Mouse (Mus musculus) heart, postnatal 0 days (tissue): ENCODE results near the gene Olfr693. TPM values are rescaled to one million over a fixed set of nuclear protein-coding genes. Genes with fewer than 3 reads are reported as not detected.
"Not testable (repeated sequence)": the region's sequence is repeated elsewhere in the genome, so short reads cannot be mapped to it uniquely, and the experiment has no call there.

Experiments
- ATAC-seq: fragments of 200-750 bp; cut with Nextera tagmentation; 2 replicates; pipeline ENCODE4 v1.8.0; 2017; ENCODE audit warnings: low read depth, moderate number of reproducible peaks, moderate library complexity; ENCODE audit not compliant: insufficient read depth
- DNase-seq: peaks from one replicate; pipeline ENCODE4 v3.0.0-alpha.2; 2016; ENCODE audit warnings: low spot score
- H3K27ac ChIP-seq: fragments of 300-500 bp; sonication (generic); 2 replicates; pipeline ENCODE4 v1.5.1; 2014; ENCODE audit warnings: low read depth, mild to moderate bottlenecking
- H3K27me3 ChIP-seq: fragments of 300-500 bp; sonication (generic); 2 replicates; pipeline ENCODE4 v1.6.1; 2014; ENCODE audit warnings: low read length, mixed read lengths; ENCODE audit not compliant: control insufficient read depth, insufficient read depth
- H3K36me3 ChIP-seq: fragments of 300-500 bp; sonication (generic); replicated peaks from 2 replicates; pipeline ENCODE4 v1.6.1; 2014; ENCODE audit warnings: low read length, mixed read lengths; ENCODE audit not compliant: control insufficient read depth, insufficient read depth
- H3K4me1 ChIP-seq: fragments of 300-500 bp; sonication (generic); 2 replicates; pipeline ENCODE4 v1.6.1; 2014; ENCODE audit warnings: antibody characterized with exemption; ENCODE audit not compliant: control insufficient read depth, insufficient read depth
- H3K4me2 ChIP-seq: fragments of 300-500 bp; sonication (generic); 2 replicates; pipeline ENCODE4 v1.6.1; 2014; ENCODE audit warnings: low read depth, mild to moderate bottlenecking, low read length, moderate library complexity
- H3K4me3 ChIP-seq: fragments of 300-500 bp; sonication (generic); 2 replicates; pipeline ENCODE4 v1.5.1; 2014; ENCODE audit warnings: low read depth, low read length
- H3K9ac ChIP-seq: fragments of 300-500 bp; sonication (generic); replicated peaks from 2 replicates; pipeline ENCODE4 v1.6.1; 2014; ENCODE audit warnings: low read depth, low read length, mixed read lengths
- H3K9me3 ChIP-seq: fragments of 300-500 bp; sonication (generic); replicated peaks from 2 replicates; pipeline ENCODE4 v1.6.1; 2016; ENCODE audit warnings: low read length; ENCODE audit not compliant: control insufficient read depth
- CTCF ChIP-seq: IDR thresholded peaks from 2 replicates; pipeline ENCODE4 v1.5.1; 2016; ENCODE audit warnings: antibody characterized with exemption, control low read depth, low read depth
- EP300 ChIP-seq: IDR thresholded peaks from 2 replicates; pipeline ENCODE4 v1.6.1; 2016; ENCODE audit warnings: antibody characterized with exemption, low read depth
- WGBS: fragments of 180-500 bp; shearing (Covaris S2); extraction: QIAGEN DNeasy Blood & Tissue Kit; methylation state at CpG from one replicate; pipeline ENCODE4 v1.1.7; 2014; 5-methylcytosine and 5-hydroxymethylcytosine counted together
- polyA plus RNA-seq: library from polyadenylated mRNA; unstranded; fragments of >200 nt; fragmentation: Nextera tagmentation; extraction: Ambion mirVana; gene quantifications from 2 replicates; pipeline ENCODE4 v1.2.1, GENCODE M21; 2015
- total RNA-seq: library from RNA; depleted of rRNA; stranded (reverse); fragments of >200 nt; gene quantifications from 2 replicates; pipeline ENCODE4 v1.2.3, GENCODE M21; 2014; ENCODE audit warnings: low replicate concordance; rRNA removed

Gene Olfr693
- total RNA-seq (not detected in 2 replicates), polyA plus RNA-seq (not detected in 2 replicates)

- TF ChIP-seq CTCF (no peak), EP300 (no peak)
- ATAC-seq, result no peak
- no peaks in the 10 kb centered on the region for H3K4me1 ChIP-seq
- H3K27ac ChIP-seq, result no peak within 1 kb of the TSS
- no peaks in the 10 kb centered on the region for H3K36me3 ChIP-seq
- H3K27me3 ChIP-seq, result no peaks in the 10 kb centered on the region
- H3K9me3 ChIP-seq, result no peaks in the 10 kb centered on the region
- DNase-seq, result no peak
- no peak within 1 kb of the TSS for H3K4me2 ChIP-seq
- no peak within 1 kb of the TSS for H3K9ac ChIP-seq
- no peak within 1 kb of the TSS for H3K4me3 ChIP-seq
Measured at GRCm38 (mm10) chr7:106680484-106680883, at the start of gene Olfr693. TSS of gene Olfr693 (minus strand) at chr7:106680584.

- not testable (repeated sequence) for H3K4me2 ChIP-seq, H3K9me3 ChIP-seq, H3K27ac ChIP-seq, H3K4me3 ChIP-seq, ATAC-seq, H3K4me1 ChIP-seq, H3K36me3 ChIP-seq, H3K9ac ChIP-seq, H3K27me3 ChIP-seq, DNase-seq
- WGBS, result 73% methylated on average over 2 of the region's 2 CpGs
Measured at GRCm38 (mm10) chr7:106725654-106726053, 45.3 kb upstream of the Olfr693 start.

DNA sequence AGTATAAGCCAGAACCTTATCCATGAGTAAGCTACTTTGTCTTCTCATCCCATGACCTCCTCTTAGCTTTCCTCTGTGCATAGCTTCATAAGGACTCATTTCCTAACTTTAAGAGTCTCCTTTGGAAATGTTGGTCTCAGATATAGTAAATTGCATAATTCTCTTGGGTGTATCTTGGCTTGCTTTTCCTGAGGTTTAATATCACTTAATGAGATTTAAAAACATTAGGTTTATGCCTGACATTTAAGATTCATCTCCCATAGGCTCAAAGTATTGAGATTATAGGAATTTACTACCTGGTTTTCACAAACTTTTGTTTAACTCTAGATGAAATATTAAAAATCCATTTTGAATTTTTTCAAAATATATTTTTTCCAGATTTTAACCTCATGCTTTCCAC, 35.9 kb upstream of the Olfr693 start, which contains the start of gene Olfr695:
TSS of gene Olfr695 (minus strand) at position 101 of the 400 bp plus-strand sequence.
- Histone ChIP-seq H3K27me3 (no peaks in the 10 kb centered on the region), H3K4me2 (no peak within 1 kb of the TSS), H3K9ac (no peak within 1 kb of the TSS), H3K4me3 (no peak within 1 kb of the TSS), H3K9me3 (no peaks in the 10 kb centered on the region), H3K36me3 (no peaks in the 10 kb centered on the region), H3K27ac (no peak within 1 kb of the TSS), H3K4me1 (no peaks in the 10 kb centered on the region)
- DNase-seq (no peak), ATAC-seq (no peak)
- TF ChIP-seq CTCF (no peak), EP300 (no peak)

- Histone ChIP-seq H3K27me3 (no peaks in the 10 kb centered on the region), H3K9ac (no peak overlapping the region), H3K9me3 (no peaks in the 10 kb centered on the region), H3K4me3 (no peak overlapping the region), H3K27ac (no peak overlapping the region), H3K4me2 (no peak overlapping the region), H3K36me3 (no peaks in the 10 kb centered on the region), H3K4me1 (no peaks in the 10 kb centered on the region)
- ATAC-seq (no peak), DNase-seq (no peak)
- no peak for TF ChIP-seq EP300
- no peak for TF ChIP-seq CTCF
- WGBS, result 72% methylated on average over 6 of the region's 6 CpGs
Measured at GRCm38 (mm10) chr7:106711463-106711862, 31.1 kb upstream of the Olfr693 start.

DNA sequence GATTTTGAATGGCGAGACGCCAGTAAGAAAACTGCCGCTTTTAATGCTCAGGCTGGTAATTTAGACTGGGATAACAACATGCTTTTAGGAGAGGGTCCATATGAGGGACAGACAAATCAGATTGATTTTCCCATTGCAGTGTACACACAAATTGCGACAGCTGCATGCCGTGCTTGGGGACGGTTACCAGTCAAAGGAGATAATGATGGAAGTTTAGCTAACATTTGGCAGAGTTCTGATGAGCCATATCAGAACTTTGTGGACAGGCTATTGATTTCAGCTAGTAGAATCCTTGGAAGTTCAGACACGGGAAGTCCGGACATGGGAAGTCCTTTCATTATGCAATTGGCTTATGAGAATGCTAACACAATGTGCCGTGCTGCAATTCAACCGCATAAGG, 27.3 kb upstream of the Olfr693 start:
- not testable (repeated sequence) for H3K4me2 ChIP-seq, H3K27ac ChIP-seq, H3K36me3 ChIP-seq, H3K27me3 ChIP-seq, H3K4me3 ChIP-seq, DNase-seq, H3K4me1 ChIP-seq, ATAC-seq, H3K9me3 ChIP-seq, H3K9ac ChIP-seq
- 86% methylated on average over 9 of the region's 10 CpGs for WGBS

GRCm38 (mm10) chr7:106696891-106697290, 16.5 kb upstream of the Olfr693 start:
- Histone ChIP-seq H3K27me3 (no peaks in the 10 kb centered on the region), H3K27ac (no peak overlapping the region), H3K36me3 (no peaks in the 10 kb centered on the region), H3K4me2 (no peak overlapping the region), H3K9me3 (peaks cover 5% of the 10 kb centered on the region; the same call in 1 of the 2 replicates), H3K9ac (no peak overlapping the region), H3K4me3 (no peak overlapping the region), H3K4me1 (no peaks in the 10 kb centered on the region)
- ATAC-seq, result no peak
- TF ChIP-seq EP300 (no peak), CTCF (no peak)
- WGBS, result 64% methylated on average over 1 of the region's 1 CpGs
- no peak for DNase-seq
